Mouse (Mus musculus): ENCODE measurements around the gene Cplx3. TPM values are rescaled to one million over a fixed set of nuclear protein-coding genes. Genes with fewer than 3 reads are reported as not detected.

Gene Cplx3
- not detected in 2 replicates for polyA plus RNA-seq (2011; ENCODE audit: insufficient read depth, insufficient read length, low replicate concordance, missing spikeins)

DNA sequence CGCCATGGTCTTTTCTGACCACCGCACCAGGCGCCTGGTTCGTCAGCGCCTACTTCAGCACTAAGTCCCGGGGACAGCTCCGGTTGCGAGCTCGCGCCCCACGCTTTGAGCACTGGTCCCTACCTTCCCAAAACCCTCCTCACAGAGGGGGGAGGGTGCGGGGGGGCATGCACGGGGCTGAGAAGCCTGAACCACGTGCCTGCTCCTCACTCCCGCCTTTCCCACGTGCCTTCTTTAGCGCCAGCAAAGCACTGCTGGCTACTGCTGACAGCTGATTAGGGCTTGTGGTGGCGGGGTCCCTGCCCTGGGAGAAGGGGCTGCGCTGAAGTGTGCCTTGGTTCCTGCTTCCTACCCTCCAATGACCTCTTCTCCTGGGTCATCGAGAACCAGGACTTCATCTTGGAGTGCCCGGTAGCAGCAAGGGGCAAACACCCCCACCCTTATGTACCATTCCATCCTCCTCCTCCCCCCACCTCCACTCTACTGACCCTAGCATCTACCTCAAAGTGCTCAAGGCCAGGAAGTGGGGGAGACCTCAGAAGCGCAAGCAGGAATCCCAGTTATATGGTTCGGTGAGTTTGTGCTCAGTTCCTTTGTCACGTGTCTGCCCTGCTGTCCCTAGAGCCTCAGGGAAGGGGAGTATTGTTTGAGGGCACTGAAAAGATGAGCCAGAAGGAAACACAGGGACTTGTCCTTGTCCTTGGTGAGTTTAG is at the start of gene Cplx3:
TSS of gene Cplx3 (minus strand) at position 143 of the 713 bp plus-strand sequence.
- H3K4me1 ChIP-seq (ENCODE audit: control insufficient read depth, insufficient read depth, low read length): no peaks in the 10 kb centered on the region
- no peak within 1 kb of the TSS for H3K27ac ChIP-seq (ENCODE audit: control insufficient read depth, insufficient read depth, low read depth, low read length, poor library complexity)
- 7% methylated on average over 24 of the region's 24 CpGs for WGBS
- TF ChIP-seq POLR2A (IDR thresholded peaks at IDR 0.05; ENCODE audit: borderline replicate concordance, control insufficient read depth, low read depth, low read length): no peak
- no peak for TF ChIP-seq CTCF (IDR thresholded peaks at IDR 0.05; ENCODE audit: control insufficient read depth, insufficient read depth, low read length)
- no peak within 1 kb of the TSS for H3K4me3 ChIP-seq (replicated peaks; ENCODE audit: control insufficient read depth, low read depth, low read length)

DNA sequence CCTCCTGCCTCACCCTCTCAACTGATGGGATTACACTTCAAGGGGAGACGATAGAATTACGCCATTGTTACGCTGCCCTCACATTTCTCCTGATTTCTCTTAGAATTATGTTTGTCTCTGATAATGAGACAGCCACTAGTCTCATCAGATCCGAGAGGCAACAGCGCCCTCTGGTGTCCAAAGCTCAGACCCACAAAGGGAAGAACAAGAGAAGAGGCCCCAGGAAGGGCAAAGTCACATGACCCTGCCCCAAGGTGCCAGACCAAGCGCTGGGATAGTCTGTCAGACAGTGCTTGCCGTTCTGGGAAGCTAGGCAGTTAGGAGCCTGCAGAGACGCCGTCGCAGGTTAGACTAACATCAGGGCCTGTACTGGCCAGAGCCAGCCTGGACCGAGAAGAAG is 49.7 kb upstream of the Cplx3 start:
- H3K4me3 ChIP-seq (replicated peaks; ENCODE audit: control insufficient read depth, low read depth, low read length): no peak overlapping the region
- peaks cover 11% of the 10 kb centered on the region for H3K4me1 ChIP-seq (ENCODE audit: control insufficient read depth, insufficient read depth, low read length)
- no peak overlapping the region for H3K27ac ChIP-seq (ENCODE audit: control insufficient read depth, insufficient read depth, low read depth, low read length, poor library complexity)
- WGBS: 5% methylated on average over 11 of the region's 11 CpGs
- peak; percentile 95 for TF ChIP-seq CTCF (IDR thresholded peaks at IDR 0.05; ENCODE audit: control insufficient read depth, insufficient read depth, low read length)
- no peak for TF ChIP-seq POLR2A (IDR thresholded peaks at IDR 0.05; ENCODE audit: borderline replicate concordance, control insufficient read depth, low read depth, low read length)

DNA sequence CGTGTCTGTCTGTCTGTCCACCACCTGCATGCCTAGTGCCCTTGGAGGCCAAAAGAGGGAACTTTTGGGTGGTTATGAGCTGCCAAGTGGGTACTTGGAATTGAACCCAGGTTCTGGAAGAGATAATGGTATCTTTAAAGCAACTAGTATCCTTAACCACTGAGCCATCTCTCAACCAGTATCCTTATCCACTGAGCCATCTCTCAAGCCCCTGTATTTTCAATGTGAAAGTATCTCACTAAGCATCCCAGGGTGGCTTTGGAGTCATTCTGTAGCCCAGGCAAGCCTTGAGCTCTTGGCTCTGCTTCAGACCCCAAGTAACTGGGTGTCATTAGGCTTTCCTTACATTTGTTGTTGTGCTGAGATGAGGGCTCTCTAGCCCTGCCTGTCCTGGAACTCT is 48.9 kb upstream of the Cplx3 start:
- 74% methylated on average over 1 of the region's 1 CpGs for WGBS
- Histone ChIP-seq H3K4me3 (replicated peaks; ENCODE audit: control insufficient read depth, low read depth, low read length) (no peak overlapping the region), H3K27ac (ENCODE audit: control insufficient read depth, insufficient read depth, low read depth, low read length, poor library complexity) (no peak overlapping the region), H3K4me1 (ENCODE audit: control insufficient read depth, insufficient read depth, low read length) (peaks cover 11% of the 10 kb centered on the region)
- TF ChIP-seq CTCF (IDR thresholded peaks at IDR 0.05; ENCODE audit: control insufficient read depth, insufficient read depth, low read length): no peak
- TF ChIP-seq POLR2A (IDR thresholded peaks at IDR 0.05; ENCODE audit: borderline replicate concordance, control insufficient read depth, low read depth, low read length): no peak

DNA sequence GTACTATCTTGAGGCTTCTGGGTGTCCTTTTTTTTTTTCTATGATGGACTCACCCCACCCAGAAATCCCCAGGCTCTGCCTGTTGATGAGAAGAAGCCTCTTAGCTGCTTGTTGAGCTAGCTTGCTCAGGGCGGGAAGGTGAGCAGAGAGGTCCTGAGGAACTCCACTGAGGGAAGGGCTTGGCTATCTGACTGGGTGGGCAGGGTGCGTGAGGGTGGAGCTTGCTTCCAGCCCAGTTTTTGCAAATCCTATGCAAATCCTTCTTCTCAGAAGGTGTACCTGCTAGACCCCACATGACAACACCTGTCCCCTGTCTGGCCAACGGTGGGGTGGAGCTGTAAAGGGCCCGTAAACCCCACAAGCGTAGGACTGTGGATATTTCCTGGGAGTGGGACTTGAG is 47.2 kb upstream of the Cplx3 start, which contains the start of gene Csk:
TSS of gene Csk (minus strand) at position 349 of the 400 bp plus-strand sequence.
- Histone ChIP-seq H3K27ac (ENCODE audit: control insufficient read depth, insufficient read depth, low read depth, low read length, poor library complexity) (peak within 1 kb of the TSS; percentile 56), H3K4me1 (ENCODE audit: control insufficient read depth, insufficient read depth, low read length) (peaks cover 11% of the 10 kb centered on the region), H3K4me3 (replicated peaks; ENCODE audit: control insufficient read depth, low read depth, low read length) (no peak within 1 kb of the TSS)
- TF ChIP-seq CTCF (IDR thresholded peaks at IDR 0.05; ENCODE audit: control insufficient read depth, insufficient read depth, low read length): no peak
- no peak for TF ChIP-seq POLR2A (IDR thresholded peaks at IDR 0.05; ENCODE audit: borderline replicate concordance, control insufficient read depth, low read depth, low read length)
- WGBS: 76% methylated on average over 5 of the region's 5 CpGs

DNA sequence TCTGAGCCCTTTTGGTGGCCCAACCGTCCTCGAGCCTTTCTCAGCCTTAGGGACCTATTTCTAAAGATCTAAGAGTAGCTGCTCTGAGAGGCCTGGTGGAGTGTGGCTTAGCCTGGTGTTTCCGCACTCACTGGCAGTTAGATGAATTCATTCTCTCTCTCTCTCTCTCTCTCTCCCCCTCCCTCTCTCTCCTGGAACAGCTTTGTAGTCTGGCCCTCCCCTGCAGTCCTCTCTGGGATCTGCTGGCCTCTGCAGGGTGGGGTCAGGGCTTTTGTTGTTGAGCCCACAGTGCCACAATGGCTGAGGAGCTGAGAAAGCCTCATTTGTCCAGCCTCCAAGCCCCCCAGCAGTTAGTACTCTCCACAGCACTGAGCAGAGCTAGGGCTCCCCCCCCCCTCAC is 46.8 kb upstream of the Cplx3 start:
- Histone ChIP-seq H3K27ac (ENCODE audit: control insufficient read depth, insufficient read depth, low read depth, low read length, poor library complexity) (peak overlapping the region; percentile 56), H3K4me1 (ENCODE audit: control insufficient read depth, insufficient read depth, low read length) (peaks cover 11% of the 10 kb centered on the region), H3K4me3 (replicated peaks; ENCODE audit: control insufficient read depth, low read depth, low read length) (no peak overlapping the region)
- 59% methylated on average over 3 of the region's 3 CpGs for WGBS
- TF ChIP-seq POLR2A (IDR thresholded peaks at IDR 0.05; ENCODE audit: borderline replicate concordance, control insufficient read depth, low read depth, low read length): no peak
- TF ChIP-seq CTCF (IDR thresholded peaks at IDR 0.05; ENCODE audit: control insufficient read depth, insufficient read depth, low read length): no peak

DNA sequence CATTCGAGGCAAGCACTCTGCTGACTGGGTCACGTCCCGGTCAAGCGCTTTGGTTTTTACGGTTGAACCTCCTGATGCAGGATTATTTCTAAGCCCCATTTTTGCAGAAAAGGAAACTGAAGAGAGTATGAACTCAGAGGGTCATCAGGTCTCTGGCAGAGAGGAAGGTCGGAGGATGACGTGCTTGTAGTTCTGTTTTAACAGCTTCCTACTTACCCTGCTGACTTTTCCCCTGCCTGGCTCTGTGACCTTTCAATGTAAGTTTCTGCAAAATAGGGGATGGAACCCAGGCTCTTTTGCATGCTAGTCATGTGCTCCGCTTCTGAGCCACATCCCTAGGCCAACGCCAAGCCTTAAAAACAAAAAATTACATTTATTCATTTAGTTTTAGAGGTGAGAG is 46.3 kb upstream of the Cplx3 start:
- Histone ChIP-seq H3K4me3 (replicated peaks; ENCODE audit: control insufficient read depth, low read depth, low read length) (no peak overlapping the region), H3K4me1 (ENCODE audit: control insufficient read depth, insufficient read depth, low read length) (peaks cover 13% of the 10 kb centered on the region), H3K27ac (ENCODE audit: control insufficient read depth, insufficient read depth, low read depth, low read length, poor library complexity) (peak overlapping the region; percentile 93; the same call in 1 of the 2 replicates)
- TF ChIP-seq CTCF (IDR thresholded peaks at IDR 0.05; ENCODE audit: control insufficient read depth, insufficient read depth, low read length): no peak
- no peak for TF ChIP-seq POLR2A (IDR thresholded peaks at IDR 0.05; ENCODE audit: borderline replicate concordance, control insufficient read depth, low read depth, low read length)
- WGBS: 44% methylated on average over 9 of the region's 9 CpGs

DNA sequence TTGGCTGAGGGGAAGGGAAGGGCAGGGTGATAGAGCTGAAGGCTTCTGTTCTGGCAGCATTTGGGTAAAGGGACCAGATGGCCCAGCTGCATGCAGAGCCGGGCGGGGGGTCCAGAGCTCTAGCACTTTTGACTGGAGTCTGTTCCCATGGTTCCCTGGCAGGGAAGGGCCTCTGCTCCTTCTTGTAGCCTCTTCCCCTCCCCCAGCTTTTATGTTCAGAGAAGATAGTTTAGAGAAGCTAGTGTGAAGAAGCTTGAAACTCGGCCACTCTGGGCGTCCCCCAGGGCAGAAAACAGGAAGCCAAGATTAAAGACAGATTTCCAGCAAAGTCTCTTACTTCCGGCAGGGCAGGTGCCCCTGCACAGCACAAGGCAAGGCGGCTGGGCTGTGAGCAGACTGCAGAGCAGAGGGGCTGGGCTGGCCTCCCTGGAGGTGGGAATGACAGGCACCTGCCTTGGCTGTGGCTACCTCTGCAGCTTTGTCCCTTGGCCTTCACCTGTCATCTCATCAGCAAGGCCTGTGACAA is 44.8 kb upstream of the Cplx3 start:
- peak overlapping the region; percentile 13 for H3K4me3 ChIP-seq (replicated peaks; ENCODE audit: control insufficient read depth, low read depth, low read length)
- WGBS: 6% methylated on average over 6 of the region's 6 CpGs
- TF ChIP-seq CTCF (IDR thresholded peaks at IDR 0.05; ENCODE audit: control insufficient read depth, insufficient read depth, low read length): no peak
- peak; percentile 48; the same call in 1 of the 2 replicates for TF ChIP-seq POLR2A (IDR thresholded peaks at IDR 0.05; ENCODE audit: borderline replicate concordance, control insufficient read depth, low read depth, low read length)
- peaks cover 13% of the 10 kb centered on the region for H3K4me1 ChIP-seq (ENCODE audit: control insufficient read depth, insufficient read depth, low read length)
- H3K27ac ChIP-seq (ENCODE audit: control insufficient read depth, insufficient read depth, low read depth, low read length, poor library complexity): peak overlapping the region; percentile 93

DNA sequence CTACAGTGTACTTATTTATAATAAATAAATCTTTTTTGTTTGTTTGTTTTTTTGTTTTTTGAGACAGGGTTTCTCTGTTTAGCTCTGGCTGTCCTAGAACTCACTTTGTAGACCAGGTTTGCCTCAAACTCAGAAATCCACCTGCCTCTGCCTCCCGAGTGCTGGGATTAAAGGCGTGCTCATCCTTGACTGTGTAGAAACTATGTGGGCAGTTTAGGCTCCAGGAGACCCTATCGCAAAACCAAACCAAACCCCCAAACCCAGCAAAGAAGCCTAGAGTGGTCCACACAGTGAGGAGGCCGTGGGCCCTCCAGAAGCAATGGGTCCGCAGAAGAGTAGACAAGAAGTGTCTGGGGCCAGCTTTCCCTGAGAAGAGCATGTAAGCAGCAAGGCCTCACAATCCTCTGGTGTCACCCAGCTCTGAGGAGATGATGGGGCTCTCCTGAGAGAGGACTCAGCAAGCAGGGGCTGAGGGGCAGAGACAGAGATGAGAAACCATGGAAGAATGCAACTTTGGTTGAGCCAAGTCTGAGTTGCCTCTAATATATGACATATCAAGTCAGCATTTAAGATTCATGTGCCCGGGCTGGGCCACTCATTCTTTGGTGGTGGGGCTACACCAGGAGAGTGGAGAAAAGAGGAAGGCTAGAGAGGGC is 44.2 kb upstream of the Cplx3 start:
- Histone ChIP-seq H3K4me1 (ENCODE audit: control insufficient read depth, insufficient read depth, low read length) (peaks cover 13% of the 10 kb centered on the region), H3K4me3 (replicated peaks; ENCODE audit: control insufficient read depth, low read depth, low read length) (no peak overlapping the region), H3K27ac (ENCODE audit: control insufficient read depth, insufficient read depth, low read depth, low read length, poor library complexity) (peak overlapping the region; percentile 93)
- WGBS: 72% methylated on average over 6 of the region's 6 CpGs
- TF ChIP-seq CTCF (IDR thresholded peaks at IDR 0.05; ENCODE audit: control insufficient read depth, insufficient read depth, low read length) (no peak), POLR2A (IDR thresholded peaks at IDR 0.05; ENCODE audit: borderline replicate concordance, control insufficient read depth, low read depth, low read length) (no peak)

All from bone marrow, adult 2 months (tissue).